Mouse (Mus musculus) fat pad, adult 2 months (tissue): ENCODE results near the gene Nomo1.

ENCODE experiments used
- DNase-seq: peaks from one replicate; pipeline ENCODE4 v3.0.0-alpha.2; 2011; ENCODE audit warnings: low read depth, low spot score; ENCODE audit errors: extremely low read depth

The Nomo1 gene

DNA sequence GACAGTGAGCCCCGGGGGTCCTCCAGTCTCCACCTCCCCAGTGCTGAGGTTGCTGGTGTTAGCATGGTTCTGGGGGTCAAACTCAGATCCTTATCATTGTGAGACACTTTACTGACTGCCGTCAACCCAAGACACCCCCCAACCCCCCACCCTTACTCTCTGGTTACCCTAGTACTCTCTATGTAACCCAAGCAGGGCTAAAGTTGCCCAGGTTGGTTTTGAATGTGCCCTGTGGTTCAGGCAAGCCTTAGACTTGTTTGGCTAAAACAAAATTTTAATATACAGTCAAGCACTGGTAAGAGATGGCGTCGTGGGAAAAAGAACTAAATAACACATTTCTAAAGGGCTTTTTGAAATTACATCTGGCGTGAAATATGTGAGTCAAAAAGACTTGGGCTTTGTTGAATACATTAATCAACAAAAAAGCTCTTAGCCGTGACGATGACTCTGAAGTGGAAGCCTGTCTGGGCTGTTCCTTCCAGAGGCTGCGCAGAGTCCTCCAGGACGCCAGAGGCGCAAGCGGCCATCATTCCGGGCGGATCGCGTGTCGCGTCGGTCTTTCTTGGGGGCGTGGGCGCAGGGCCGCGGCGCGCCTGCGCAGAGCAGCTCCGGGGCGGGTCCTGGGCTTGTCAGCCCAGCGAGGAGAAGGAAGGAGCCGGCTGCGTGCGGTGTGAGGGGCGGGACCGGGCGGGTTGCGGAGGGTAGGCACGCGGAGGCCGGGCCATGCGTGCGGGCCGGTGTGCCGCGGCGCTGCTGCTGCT, at the start of gene Nomo1:
TSS of gene Nomo1 (plus strand) at position 590 of the 761 bp plus-strand sequence.
- peak; percentile 30 for DNase-seq

DNA sequence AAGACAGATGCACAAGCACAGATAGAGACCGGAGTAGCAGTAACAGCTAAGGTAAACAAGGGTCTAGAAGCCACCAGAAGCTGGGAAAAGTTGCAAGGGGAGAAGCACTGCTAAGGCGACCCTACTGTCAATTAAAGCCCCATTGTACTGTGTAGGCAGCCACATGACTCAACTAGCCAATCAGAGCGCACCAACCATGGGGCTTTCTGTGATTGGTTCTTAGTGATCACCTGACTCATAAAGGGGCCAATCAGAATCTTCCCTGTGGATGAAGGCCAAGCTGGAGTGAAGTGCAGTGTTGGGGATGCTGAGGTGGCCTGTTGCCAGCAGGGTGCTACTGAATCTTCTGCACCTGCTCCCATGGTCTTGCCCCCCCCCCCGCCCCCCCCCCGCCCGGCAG, 46.6 kb upstream of the Nomo1 start:
- DNase-seq, result no peak

DNA sequence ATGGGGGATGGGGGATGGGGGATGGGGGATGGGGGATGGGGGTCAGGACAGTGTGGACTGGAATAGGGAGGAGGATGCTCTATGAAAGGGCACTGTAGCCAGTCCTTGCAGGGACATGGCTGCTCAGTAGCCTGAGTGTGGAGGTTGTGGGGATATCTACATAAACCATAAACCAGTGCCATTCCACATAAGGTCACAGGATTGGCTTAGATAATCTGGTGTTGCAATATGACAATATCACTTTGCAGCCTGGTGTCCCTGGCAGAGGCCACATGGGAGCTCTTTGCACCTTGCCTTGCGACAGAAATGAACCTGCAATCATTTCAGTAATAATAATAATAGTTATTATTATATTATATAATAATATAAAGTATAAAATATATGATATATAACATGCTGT, 45.2 kb upstream of the Nomo1 start:
- DNase-seq, result no peak

DNA sequence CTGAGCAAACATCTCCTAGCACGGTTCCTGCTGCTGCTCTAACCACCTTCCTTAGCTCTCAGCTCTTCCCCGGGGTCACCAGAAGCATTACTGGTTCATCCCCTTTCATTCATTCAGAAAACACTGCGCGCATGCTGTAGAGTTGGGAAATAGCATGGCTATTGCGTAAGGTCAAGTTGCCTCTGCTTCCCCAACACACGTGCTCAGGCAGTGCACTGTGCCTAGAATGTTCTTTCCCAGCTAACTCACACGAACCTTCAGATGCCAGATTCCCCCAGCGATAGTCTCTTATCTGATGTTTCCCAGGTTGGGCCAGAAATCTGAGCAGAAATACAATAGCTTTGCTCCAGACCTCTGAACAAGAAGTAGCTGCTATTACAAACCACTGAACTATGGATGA, 41.0 kb upstream of the Nomo1 start:
- no peak for DNase-seq

DNA sequence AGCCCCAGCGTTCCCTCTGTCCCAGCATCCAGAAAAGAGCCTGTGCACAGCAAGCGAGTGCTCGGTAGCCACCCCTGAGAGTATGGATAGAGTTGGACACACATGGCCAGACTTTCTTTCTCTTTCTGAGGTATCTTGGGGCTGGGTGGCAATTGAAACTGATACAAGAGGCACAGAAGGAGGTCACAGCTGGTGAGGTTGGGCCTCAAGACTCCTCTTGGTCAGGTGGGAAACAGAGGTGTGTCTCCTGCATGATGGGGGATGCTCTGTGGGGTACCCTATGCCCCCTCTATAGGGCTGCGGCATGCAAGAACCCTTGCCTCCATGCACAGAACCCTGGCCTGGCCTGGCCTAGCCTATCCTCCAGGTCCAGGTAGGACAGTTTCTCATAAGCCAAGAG, 32.9 kb upstream of the Nomo1 start:
- DNase-seq, result no peak

DNA sequence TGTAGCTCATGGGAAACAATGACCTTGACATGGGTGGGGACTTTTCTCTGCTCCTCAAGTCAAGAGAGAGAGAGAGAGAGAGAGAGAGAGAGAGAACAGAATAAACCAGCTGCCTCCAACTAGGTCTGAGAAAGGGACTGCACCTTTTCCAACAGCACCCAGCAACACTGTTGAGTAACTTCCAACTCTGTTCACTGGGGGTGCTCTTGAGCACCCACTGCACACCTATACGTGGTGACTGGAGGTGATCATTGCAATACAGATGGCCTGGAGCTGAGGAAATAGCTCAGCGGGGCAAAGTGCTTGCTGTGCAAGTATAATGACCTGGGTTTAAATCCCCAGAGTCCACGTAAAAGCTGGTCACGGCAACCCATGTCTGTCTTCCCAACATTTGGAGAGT, 30.8 kb upstream of the Nomo1 start:
- DNase-seq, result no peak

DNA sequence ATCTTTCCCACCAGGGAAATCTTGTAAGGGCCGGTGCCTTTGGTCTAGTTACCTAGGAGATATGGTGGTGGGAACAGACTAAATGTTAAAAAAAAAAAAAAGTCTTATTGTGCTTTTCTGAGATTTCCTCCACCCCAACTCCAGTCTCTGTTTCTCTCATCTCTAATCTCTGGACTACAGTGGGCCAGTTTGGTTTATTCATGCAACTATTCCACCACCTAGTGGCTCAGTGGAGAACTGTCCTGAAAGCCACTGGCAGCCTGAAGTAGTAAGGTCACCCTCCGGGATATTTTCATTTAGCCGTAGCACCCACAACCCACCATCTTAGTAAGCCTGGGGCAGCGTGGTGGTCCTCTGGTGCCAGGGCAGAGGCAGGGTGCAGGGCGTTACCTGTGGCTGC, 23.9 kb upstream of the Nomo1 start:
- no peak for DNase-seq

DNA sequence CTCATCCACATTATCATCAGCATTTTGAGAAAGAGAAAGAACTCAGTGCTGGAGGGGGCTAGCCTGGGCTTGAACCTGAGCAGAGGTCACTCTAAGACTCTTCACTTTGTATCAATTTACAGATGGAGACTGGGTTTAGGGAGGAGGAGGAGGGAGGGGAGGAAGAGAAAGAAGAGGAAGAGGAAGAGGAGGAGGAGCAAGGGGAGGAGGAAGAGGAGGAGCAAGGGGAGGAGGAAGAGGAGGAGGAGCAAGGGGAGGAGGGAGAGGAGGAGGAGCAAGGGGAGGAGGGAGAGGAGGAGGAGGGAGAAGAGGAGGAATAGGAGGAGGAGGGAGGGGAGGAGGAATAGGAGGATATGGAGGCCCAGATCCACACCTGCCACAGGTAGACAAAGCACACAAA, 21.4 kb upstream of the Nomo1 start:
- DNase-seq, result no peak

DNA sequence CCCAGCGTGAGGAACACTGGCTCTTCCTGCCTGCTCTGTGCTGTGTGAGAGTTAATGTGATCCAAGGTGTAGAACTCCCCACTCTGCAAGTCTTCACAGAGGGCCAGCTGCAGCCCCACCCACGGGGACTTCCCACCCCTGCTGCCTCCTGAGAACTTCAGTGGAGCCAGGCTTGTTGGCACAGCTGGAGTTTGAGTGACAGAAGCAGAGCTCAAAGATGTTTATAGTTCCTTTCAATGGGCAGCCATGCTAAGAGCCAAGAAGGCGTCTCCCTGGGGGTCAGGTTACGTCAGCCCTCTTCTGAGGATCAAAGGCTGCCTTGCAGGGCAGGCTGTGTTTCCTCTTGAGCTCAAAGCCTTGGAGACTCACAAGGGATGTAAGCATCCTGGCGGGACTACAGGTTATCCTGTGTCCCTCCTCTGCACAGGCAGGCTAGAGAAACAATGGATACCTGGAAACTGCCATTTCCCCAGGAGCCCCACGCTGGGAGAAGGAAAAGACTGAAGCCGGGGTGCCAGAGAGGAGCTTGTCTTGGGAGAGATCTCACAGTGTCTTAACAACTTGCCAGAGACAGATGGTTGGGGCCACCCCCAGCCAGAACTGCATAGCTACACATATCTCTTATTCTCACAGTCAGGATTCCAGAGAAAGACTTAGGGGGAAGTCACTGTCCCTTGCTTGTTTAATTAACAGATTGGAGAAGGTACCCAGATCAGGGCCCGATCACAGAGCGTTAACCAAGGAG, 20.1 kb upstream of the Nomo1 start:
- DNase-seq, result no peak

DNA sequence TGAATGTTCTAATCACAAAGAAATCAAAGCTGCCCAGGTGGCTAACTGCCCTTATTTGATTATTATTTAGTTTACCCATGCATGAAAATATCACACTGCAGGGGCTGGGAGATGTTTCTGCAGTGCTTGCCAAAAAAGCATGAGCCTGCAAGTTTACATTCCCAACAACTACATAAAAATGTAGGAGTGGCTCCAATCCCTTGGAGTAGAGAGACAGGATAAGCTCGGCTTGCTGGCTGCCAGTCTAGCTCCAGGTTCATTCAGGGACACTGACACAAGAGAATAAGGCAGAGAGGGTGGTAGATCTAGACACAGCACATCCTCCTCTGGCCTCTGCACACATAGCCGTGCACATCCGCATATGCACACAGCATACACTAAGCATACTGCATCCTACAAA, 13.9 kb upstream of the Nomo1 start:
- DNase-seq, result no peak

DNA sequence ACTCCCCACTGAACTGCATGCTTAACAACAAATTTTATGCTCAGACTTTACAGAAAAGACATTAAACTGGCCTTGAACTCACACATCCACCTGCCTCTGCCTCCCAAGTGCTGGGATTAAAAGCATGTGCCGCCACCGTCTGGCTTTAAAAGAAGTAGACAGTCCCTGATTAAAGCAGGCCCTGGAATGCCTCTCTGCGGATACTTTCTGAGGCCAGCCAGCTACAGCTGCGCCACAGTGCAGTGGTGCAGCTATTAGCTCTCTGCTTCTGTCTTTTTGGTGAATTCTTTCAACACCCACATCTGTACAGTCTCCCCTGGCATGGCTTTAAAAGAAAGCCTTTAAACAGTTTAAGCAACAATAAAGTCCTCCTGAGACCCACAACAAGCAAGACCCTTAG, 11.5 kb upstream of the Nomo1 start:
- DNase-seq, result no peak

DNA sequence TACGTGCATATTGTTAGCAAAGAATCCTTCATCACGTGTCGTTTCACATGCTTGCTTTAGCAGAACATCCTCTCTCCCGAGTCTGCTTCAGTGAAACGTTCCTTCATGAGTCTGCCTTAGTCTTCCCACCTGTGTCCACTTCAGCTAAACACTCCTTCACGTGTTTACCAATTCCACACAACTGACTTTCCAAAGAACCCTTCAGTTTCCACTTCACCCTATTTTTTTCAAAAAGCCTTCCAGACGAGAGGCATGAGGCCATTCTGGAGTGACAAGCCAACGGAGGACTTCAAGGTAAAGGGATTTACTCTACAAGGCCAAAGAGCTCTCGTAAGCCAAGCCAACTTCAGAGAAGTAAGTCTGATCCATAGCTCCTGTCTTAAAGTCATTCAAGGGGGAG, 8.1 kb upstream of the Nomo1 start:
- no peak for DNase-seq

DNA sequence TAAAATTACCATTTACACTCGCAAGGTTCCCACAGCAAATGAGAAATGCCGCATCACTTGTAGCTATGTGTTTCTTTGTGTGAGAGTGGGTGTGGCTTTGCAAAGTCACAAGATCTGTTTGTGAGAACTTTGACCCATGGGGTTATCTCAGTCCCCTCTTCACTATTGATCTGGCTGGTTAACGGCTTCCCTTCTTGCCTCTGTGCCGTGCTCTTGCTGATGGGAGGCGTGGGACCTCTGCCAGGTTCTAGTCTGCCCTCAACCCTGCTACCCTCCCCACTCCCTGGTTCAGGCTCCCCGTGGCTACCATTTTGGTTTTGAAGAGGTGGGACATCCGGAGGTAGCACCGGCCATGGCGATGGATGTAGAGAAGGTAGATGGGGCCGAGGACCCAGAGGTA, 4.8 kb upstream of the Nomo1 start:
- no peak for DNase-seq

DNA sequence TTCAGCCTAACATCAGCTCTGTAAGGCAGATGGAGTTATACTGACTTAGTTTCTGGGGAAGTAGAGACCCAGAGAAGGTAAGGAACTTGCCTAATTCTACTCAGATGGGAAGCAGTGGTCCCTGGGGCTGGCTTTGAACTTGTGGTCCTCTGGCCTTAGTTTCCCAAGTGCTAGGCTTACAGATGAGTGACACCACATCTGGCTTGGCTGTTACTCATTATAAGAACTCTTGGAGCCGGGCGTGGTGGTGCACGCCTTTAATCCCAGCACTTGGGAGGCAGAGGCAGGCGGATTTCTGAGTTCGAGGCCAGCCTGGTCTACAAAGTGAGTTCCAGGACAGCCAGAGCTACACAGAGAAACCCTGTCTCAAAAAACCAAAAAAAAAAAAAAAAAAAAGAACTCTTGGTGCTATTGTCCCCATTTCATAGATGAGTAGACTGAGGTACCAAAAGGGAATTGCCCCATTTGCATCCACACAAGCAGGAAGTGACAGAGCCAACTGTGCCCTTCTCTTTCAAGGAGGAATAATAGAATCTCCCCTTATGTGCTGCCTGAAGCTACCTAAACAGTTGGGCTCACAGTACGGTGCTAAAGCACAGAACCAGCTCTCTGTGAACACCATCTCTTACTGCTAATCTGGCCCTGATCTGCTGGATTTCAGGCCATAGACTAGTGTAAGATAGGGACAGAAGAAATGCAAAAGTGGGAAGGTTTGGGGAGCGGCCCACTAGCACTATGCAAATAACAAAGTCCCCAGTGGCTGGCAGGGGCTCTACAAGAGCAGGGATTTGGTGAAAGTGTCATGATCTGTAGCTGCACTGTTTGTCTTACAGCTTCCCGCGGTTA, 4.0 kb upstream of the Nomo1 start:
- DNase-seq, result no peak

DNA sequence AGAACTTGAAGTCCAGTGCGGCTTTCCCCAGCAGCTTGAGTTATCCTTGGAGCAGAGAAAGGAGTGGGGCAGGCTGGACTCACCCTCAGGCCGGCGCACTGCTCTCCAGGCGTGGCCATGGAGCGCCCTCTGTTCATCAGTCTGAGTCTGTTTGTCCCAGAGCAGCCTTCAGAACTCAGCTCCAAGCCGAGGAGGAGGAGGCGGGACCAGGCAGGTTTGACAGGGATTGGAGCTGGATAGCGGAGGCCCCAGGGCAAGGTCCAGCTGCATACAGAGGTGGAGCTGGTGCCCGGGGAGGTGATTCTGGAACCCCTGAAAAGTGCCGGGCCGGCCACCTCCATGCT, 3.4 kb upstream of the Nomo1 start, which contains the start of gene Abcc6:
TSS of gene Abcc6 (minus strand) at position 158 of the 344 bp plus-strand sequence.
- DNase-seq, result no peak

DNA sequence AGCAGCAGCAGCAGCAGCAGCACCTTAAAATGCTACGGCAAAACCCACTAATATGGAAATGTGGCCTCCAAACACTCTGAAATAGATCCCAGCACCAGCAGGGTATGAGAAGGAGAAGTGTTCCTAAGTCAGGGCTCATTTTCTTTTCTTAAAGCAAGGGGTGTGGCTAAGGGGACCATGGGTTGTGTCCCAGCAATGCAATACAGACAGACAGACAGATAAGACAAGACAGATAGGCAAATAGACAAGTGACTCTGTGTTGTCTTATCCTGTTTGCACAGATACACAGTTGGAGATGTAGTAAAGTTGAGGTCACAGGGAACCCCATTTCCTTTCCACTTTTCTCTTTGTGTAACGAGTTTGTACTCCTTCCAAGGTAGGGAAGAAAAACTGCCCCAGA, 2.4 kb upstream of the Nomo1 start:
- no peak for DNase-seq

DNA sequence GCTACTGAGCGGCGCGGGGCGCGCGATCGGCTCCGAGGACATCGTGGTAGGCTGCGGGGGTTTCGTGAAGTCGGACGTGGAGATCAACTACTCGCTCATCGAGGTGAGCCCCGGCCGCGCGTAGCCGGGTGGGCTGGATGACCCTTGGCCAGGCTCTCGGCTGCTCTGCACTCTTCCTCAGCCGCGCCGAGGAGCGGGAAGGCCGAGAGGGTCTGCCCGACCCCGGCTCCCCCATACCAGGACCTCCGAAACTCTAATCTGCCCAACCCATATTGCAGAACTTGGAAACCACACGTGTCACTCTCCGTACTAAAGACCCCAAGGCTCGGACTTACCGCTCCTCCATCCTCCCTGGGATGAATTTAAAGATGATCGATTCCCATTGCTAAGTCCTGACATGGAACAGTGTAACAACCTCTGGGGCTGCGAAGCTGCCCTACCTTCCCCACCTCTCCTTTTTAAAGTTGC, 406 bp downstream of the Nomo1 start:
- no peak for DNase-seq

DNA sequence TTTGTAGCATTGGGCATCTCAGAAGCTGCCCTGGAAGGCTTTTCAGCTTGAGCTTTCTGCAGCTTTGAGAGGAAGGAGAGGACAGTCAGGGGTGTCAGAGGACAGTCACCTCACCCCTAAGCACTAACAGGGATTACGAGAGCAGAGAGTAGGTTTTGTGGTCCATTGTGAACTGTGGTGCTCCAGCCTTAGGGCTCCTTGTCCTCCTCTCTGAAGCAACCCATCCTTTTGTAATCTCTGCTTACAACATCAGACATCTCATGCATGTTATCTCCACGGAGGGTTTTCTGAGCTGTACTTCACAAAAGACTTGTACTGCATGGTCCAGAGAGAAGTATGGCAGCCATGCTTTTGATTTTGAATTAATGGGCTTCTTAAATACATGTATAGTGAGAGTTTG, 1.5 kb downstream of the Nomo1 start:
- DNase-seq, result peak; percentile 59

DNA sequence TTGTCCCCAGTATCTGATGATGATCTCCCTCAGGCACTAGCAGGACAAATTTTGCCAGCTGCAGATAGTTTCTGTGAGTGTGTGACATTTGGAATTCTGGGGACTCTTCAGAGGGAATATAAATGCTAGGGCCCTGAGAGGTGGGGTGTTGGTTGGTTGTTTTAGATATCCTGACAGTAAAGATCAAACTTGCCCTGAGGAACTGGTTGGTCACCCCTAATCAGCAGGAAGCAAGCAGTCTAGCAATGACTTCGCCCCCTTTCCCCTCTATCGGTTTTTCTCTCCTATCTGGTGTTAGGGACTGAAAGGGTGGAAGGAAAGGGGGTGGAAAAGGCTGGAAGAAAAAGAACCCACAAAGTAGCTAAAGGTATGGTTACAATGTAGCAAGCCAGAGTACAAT, 2.0 kb downstream of the Nomo1 start:
- no peak for DNase-seq

DNA sequence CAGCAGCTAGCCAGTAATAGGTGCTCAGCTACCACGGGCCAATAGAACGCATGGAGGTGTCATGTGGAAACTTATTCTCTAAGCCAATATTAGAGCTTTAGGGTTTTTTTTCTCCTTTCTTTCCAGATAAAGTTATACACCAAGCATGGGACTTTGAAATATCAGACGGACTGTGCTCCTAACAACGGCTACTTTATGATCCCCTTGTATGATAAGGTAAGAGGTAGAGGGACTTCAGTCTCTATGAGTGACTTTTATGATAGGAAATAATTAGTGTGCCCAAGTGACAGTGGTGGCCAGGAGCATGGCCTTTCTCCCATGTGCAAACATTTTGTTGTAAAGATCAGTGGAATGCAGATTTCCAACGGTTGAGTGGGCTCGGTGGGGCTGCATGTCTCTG, 3.9 kb downstream of the Nomo1 start:
- no peak for DNase-seq

DNA sequence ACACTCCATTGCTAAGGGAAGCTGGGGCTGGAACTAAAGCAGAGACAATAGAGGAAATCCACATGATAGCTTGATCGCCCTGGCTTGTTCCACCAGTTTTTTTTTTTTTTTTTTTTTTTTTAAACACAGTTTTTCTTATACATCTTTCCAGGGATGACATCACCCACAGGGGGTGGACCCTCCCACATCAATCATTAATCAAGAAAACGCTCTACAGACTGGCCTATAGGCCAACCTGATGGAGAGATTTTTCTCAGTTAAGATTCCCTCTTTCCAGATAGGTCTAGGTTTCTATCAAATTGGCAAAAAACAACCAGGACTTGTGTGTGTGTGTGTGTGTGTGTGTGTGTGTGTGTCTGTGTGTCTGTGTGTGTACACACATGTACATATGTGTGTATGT, 6.4 kb downstream of the Nomo1 start:
- DNase-seq, result no peak

DNA sequence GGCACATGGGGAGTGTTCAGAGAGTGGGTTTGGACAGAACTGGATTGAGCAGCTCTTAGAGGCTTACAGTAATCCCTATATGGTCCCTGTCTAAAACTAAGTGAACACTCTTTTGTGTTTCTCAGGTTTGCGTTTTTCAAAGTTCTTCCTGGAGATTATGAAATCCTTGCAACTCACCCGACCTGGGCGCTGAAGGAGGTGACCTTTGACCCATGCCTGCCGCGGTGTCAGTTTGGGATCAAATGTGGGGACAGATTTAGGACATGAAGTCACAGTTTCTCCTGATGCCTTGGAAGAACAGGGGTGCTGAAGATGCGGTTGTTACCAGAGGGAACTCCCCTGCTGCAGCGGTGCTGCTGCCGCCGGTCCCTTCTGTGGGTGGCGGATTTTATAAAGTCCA, 10.6 kb downstream of the Nomo1 start:
- DNase-seq, result no peak
